ENCODE assay signal across 26 mouse cellular contexts in genomic region chr4:126639339-126639738, GRCm38 (mm10). TPM values are rescaled to one million over a fixed set of nuclear protein-coding genes. Genes with fewer than 3 reads are reported as not detected.
A peak's percentile ranks its signal among the peaks of the same experiment; 100 is the strongest.
DNase-seq lines count a peak whose midpoint lies in the region; ATAC-seq lines count a peak whose summit lies in the region.
"Had no signal": no experiment of that assay in that cellular context is flagged by ENCODE, and none has a peak within 500 bp of the region (broad histone marks: within the 10 kb centered on the region; RNA-seq: fewer than 3 reads in every experiment).

No protein-coding gene starts in this region.

- no peak overlapping the region for H3K4me3 ChIP-seq in forebrain, embryonic 14.5 days (ENCODE audit: low read depth, low read length)
- no peak overlapping the region for H3K4me3 ChIP-seq in forebrain, embryonic 10.5 days
- H3K4me3 ChIP-seq in kidney, embryonic 14.5 days (ENCODE audit: low read length): no peak overlapping the region
- H3K4me3 ChIP-seq: embryonic facial prominence, embryonic 15.5 days; heart, adult 2 months; heart, embryonic 15.5 days; limb, embryonic 12.5 days; liver, embryonic 12.5 days; megakaryocyte, embryonic 14.5 days; midbrain, embryonic 15.5 days had no signal

- 20% methylated on average over 7 of the region's 7 CpGs for WGBS in forebrain, embryonic 14.5 days
- WGBS in forebrain, embryonic 10.5 days: 69% methylated on average over 7 of the region's 7 CpGs
- 63% methylated on average over 7 of the region's 7 CpGs for WGBS in kidney, embryonic 14.5 days

- no peaks in the 10 kb centered on the region for H3K9me3 ChIP-seq in forebrain, embryonic 14.5 days (replicated peaks; ENCODE audit: control insufficient read depth, low read length)
- no peaks in the 10 kb centered on the region for H3K9me3 ChIP-seq in forebrain, embryonic 10.5 days
- no peaks in the 10 kb centered on the region for H3K9me3 ChIP-seq in kidney, embryonic 14.5 days (ENCODE audit: control insufficient read depth, low read length)
- H3K9me3 ChIP-seq: embryonic facial prominence, embryonic 15.5 days; G1E; heart, embryonic 15.5 days; limb, embryonic 12.5 days; liver, embryonic 12.5 days; megakaryocyte, embryonic 14.5 days; midbrain, embryonic 15.5 days had no signal

- ATAC-seq in forebrain, embryonic 14.5 days: peak; percentile 79
- ATAC-seq in kidney, embryonic 14.5 days (ENCODE audit: low FRiP score, low TSS enrichment): no peak
- ATAC-seq in granulocyte monocyte progenitor cell, adult 5-6 weeks (replicated peaks; ENCODE audit: poor library complexity, severe bottlenecking): no peak
- ATAC-seq: activated CD4-positive, CD25-positive, alpha-beta regulatory T cell, adult 4 months; liver, embryonic 12.5 days; midbrain, embryonic 15.5 days had no signal

- no peak overlapping the region for H3K9ac ChIP-seq in forebrain, embryonic 14.5 days (ENCODE audit: low read length)
- H3K9ac ChIP-seq in kidney, embryonic 14.5 days (ENCODE audit: low read depth, low read length): no peak overlapping the region
- H3K9ac ChIP-seq: embryonic facial prominence, embryonic 15.5 days; heart, embryonic 15.5 days; limb, embryonic 12.5 days; liver, embryonic 12.5 days; midbrain, embryonic 15.5 days had no signal

- no peak overlapping the region for H3K4me2 ChIP-seq in forebrain, embryonic 14.5 days (ENCODE audit: low read length)
- H3K4me2 ChIP-seq in kidney, embryonic 14.5 days (replicated peaks; ENCODE audit: low read depth, low read length): no peak overlapping the region
- H3K4me2 ChIP-seq: embryonic facial prominence, embryonic 15.5 days; heart, embryonic 15.5 days; limb, embryonic 12.5 days; liver, embryonic 12.5 days; midbrain, embryonic 15.5 days had no signal

- peak overlapping the region; percentile 56; the same call in 1 of the 2 replicates for H3K27ac ChIP-seq in forebrain, embryonic 14.5 days (ENCODE audit: low read depth, low read length)
- H3K27ac ChIP-seq in forebrain, embryonic 10.5 days: no peak overlapping the region
- no peak overlapping the region for H3K27ac ChIP-seq in kidney, embryonic 14.5 days (ENCODE audit: low read depth, low read length)
- H3K27ac ChIP-seq: embryonic facial prominence, embryonic 15.5 days; heart, adult 2 months; heart, embryonic 15.5 days; limb, embryonic 12.5 days; liver, embryonic 12.5 days; midbrain, embryonic 15.5 days had no signal

- H3K27me3 ChIP-seq in forebrain, embryonic 14.5 days (replicated peaks; ENCODE audit: control insufficient read depth, insufficient read depth, low read length): no peaks in the 10 kb centered on the region
- peaks cover 61% of the 10 kb centered on the region for H3K27me3 ChIP-seq in forebrain, embryonic 10.5 days (ENCODE audit: poor library complexity, severe bottlenecking)
- H3K27me3 ChIP-seq in kidney, embryonic 14.5 days (ENCODE audit: control insufficient read depth, insufficient read depth, low read length): peaks cover 25% of the 10 kb centered on the region

- DNase-seq in forebrain, embryonic 14.5 days (ENCODE audit: low spot score): peak; percentile 85
- DNase-seq in forebrain, embryonic 10.5 days (ENCODE audit: extremely low spot score, low spot score): no peak
- DNase-seq in layer of hippocampus, adult 11-12 months (ENCODE audit: low spot score): peak; percentile 31
- no peak for DNase-seq in layer of hippocampus, adult 9-10 months (ENCODE audit: low spot score)
- peak; percentile 23 for DNase-seq in right cerebral cortex, postnatal 4 days
- DNase-seq in right cerebral cortex, postnatal 14 days: no peak
- DNase-seq: adrenal gland, postnatal 14 days; cerebellum, adult 11-12 months; cerebellum, postnatal 36 days; heart, adult 2 months; heart, postnatal 4 days; kidney, adult 18-20 months; kidney, postnatal 14 days; lung, adult 2 months; thymus, postnatal 4 days had no signal

- peaks cover 3% of the 10 kb centered on the region for H3K4me1 ChIP-seq in forebrain, embryonic 14.5 days (ENCODE audit: control insufficient read depth, insufficient read depth, low read length)
- H3K4me1 ChIP-seq in forebrain, embryonic 10.5 days: peaks cover 22% of the 10 kb centered on the region
- no peaks in the 10 kb centered on the region for H3K4me1 ChIP-seq in kidney, embryonic 14.5 days (ENCODE audit: control insufficient read depth, insufficient read depth, low read length)
- H3K4me1 ChIP-seq: heart, embryonic 15.5 days; liver, embryonic 12.5 days had no signal

- H3K36me3 ChIP-seq in forebrain, embryonic 14.5 days (ENCODE audit: control insufficient read depth, insufficient read depth, low read length): no peaks in the 10 kb centered on the region
- H3K36me3 ChIP-seq in forebrain, embryonic 10.5 days (replicated peaks): no peaks in the 10 kb centered on the region
- H3K36me3 ChIP-seq in kidney, embryonic 14.5 days (ENCODE audit: control insufficient read depth, insufficient read depth, low read length): no peaks in the 10 kb centered on the region
- H3K36me3 ChIP-seq: embryonic facial prominence, embryonic 15.5 days; G1E; heart, embryonic 15.5 days; limb, embryonic 12.5 days; liver, embryonic 12.5 days; midbrain, embryonic 15.5 days had no signal

RNA-seq across cellular contexts. Expression of gene 5730409E04Rik, which starts 29.7 kb away (rescaled TPM):
- 3.4 and 4.1 TPM in 2 replicates for polyA plus RNA-seq in forebrain, embryonic 14.5 days (2014; fragmentation: Nextera tagmentation; extraction: Ambion mirVana)
- 0.94 and 1.3 TPM in 2 replicates for polyA plus RNA-seq in forebrain, embryonic 10.5 days (2016; fragmentation: Nextera tagmentation; extraction: Ambion mirVana)
- 2.4 and 2.6 TPM in 2 replicates for polyA plus RNA-seq in kidney, embryonic 14.5 days (2014; fragmentation: Nextera tagmentation; extraction: Ambion mirVana)
- 0.88 and 1.2 TPM in 2 replicates for total RNA-seq in granulocyte monocyte progenitor cell, adult 5-6 weeks (2014; fragmentation: Nextera tagmentation)
- total RNA-seq in granulocyte monocyte progenitor cell, adult 5-6 weeks (2017): 2.3 and 2.5 TPM in 2 replicates
- total RNA-seq: G1E; neutrophil, adult 5-6 weeks had no signal
- polyA plus RNA-seq: G1E had no signal

RNA-seq across cellular contexts. Expression of gene Psmb2, which starts 38.1 kb away (rescaled TPM):
- 501 and 584 TPM in 2 replicates for polyA plus RNA-seq in forebrain, embryonic 14.5 days (2014; fragmentation: Nextera tagmentation; extraction: Ambion mirVana)
- 588 and 605 TPM in 2 replicates for polyA plus RNA-seq in forebrain, embryonic 10.5 days (2016; fragmentation: Nextera tagmentation; extraction: Ambion mirVana)
- polyA plus RNA-seq in kidney, embryonic 14.5 days (2014; fragmentation: Nextera tagmentation; extraction: Ambion mirVana): 510 and 601 TPM in 2 replicates
- 295 and 328 TPM in 2 replicates for total RNA-seq in granulocyte monocyte progenitor cell, adult 5-6 weeks (2014; fragmentation: Nextera tagmentation)
- total RNA-seq in granulocyte monocyte progenitor cell, adult 5-6 weeks (2017): 102 and 140 TPM in 2 replicates

Comparison
In these comparisons a context has a peak if more than half of its experiments do, and no peak if none do; other contexts are left out.
1. DNase-seq: peak in forebrain, embryonic 14.5 days (single experiment), layer of hippocampus, adult 11-12 months (single experiment) and right cerebral cortex, postnatal 4 days (single experiment); none in forebrain, embryonic 10.5 days (single experiment), layer of hippocampus, adult 9-10 months (single experiment) and right cerebral cortex, postnatal 14 days (single experiment).